Mouse (Mus musculus): ENCODE results near the gene Ube2r2.

The Ube2r2 gene

DNA sequence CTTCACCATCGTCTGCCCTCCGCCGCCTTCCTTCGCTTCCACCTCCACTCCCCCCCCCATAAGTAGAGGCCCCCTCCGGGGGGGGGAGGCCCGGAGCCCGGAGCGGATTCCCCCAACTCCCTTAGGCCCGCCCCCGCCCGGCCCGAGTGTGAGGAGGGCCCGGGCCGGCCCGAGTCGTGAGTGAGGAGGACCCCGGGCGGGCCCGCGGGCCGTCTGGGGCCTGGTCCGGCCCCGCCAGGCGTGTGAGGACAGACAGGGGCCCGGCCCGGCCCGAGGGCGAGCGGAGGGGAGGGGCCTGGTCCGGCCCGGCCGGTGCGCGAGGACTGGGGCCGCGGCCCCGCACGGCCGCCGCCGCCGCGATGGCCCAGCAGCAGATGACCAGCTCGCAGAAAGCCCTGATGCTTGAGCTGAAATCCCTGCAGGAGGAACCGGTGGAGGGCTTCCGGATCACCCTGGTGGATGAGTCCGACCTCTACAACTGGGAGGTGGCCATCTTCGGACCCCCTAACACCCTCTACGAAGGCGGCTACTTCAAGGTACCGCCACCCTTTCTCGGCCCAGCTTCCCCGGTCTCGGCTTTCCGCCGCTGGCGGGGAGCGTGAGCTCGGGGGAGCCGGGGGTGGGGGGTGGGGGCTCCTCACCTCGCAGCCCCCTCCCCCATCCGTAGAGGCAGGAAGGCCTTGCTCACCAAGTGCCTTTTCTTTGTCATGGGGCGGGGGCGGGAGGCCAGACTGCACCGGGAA lies at the start of gene Ube2r2:
Gene Ube2r2, plus strand, starts transcription at position 33 of the 743 bp plus-strand sequence.
- H3K4me1 ChIP-seq (replicated peaks; ENCODE audit: low read depth, low read length): peaks cover 54% of the 10 kb centered on the region

DNA sequence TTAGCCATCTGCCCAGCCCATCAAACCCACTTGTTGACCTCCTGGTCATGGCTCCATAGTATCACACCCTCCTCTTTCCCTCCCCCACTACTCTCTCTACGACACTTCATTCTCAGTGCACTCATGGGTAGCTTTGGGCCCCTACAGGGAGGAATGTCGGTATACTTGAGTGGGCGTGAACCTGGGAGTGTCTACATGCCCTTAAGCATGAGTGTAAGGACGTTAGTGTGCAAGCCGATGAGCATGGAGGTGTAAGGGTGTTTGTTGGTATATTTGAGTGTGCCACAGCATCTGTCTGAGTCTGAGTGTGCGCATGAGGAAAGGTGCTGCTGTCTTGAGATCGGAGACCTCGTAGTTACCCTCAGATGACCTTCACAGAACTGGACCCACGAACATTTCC lies 48.6 kb upstream of the Ube2r2 start:
- Histone ChIP-seq H3K9me3 (ENCODE audit: low read length) (no peaks in the 10 kb centered on the region), H3K36me3 (ENCODE audit: insufficient read depth, low read length) (no peaks in the 10 kb centered on the region), H3K4me1 (replicated peaks; ENCODE audit: low read depth, low read length) (peaks cover 74% of the 10 kb centered on the region), H3K27me3 (ENCODE audit: insufficient read depth, low read length) (peaks cover 22% of the 10 kb centered on the region), H3K4me3 (replicated peaks; ENCODE audit: low read length) (no peak overlapping the region)
- TF ChIP-seq NANOG (IDR thresholded peaks at IDR 0.05; ENCODE audit: borderline replicate concordance, low read length) (no peak), POU5F1 (IDR thresholded peaks at IDR 0.05; ENCODE audit: borderline replicate concordance, low read length) (no peak), CTCF (conservative IDR thresholded peaks at IDR 0.05; ENCODE audit: low read length) (no peak)

More for the DNA sequence above, at the start of gene Ube2r2:
- H3K27me3 ChIP-seq (ENCODE audit: insufficient read depth, low read length): no peaks in the 10 kb centered on the region
- H3K36me3 ChIP-seq (ENCODE audit: insufficient read depth, low read length): peaks cover 20% of the 10 kb centered on the region
- no peaks in the 10 kb centered on the region for H3K9me3 ChIP-seq (ENCODE audit: low read length)
- H3K4me3 ChIP-seq (replicated peaks; ENCODE audit: low read length): peak within 1 kb of the TSS; percentile 90
- TF ChIP-seq CTCF (conservative IDR thresholded peaks at IDR 0.05; ENCODE audit: low read length) (no peak), POU5F1 (IDR thresholded peaks at IDR 0.05; ENCODE audit: borderline replicate concordance, low read length) (no peak), NANOG (IDR thresholded peaks at IDR 0.05; ENCODE audit: borderline replicate concordance, low read length) (no peak)

DNA sequence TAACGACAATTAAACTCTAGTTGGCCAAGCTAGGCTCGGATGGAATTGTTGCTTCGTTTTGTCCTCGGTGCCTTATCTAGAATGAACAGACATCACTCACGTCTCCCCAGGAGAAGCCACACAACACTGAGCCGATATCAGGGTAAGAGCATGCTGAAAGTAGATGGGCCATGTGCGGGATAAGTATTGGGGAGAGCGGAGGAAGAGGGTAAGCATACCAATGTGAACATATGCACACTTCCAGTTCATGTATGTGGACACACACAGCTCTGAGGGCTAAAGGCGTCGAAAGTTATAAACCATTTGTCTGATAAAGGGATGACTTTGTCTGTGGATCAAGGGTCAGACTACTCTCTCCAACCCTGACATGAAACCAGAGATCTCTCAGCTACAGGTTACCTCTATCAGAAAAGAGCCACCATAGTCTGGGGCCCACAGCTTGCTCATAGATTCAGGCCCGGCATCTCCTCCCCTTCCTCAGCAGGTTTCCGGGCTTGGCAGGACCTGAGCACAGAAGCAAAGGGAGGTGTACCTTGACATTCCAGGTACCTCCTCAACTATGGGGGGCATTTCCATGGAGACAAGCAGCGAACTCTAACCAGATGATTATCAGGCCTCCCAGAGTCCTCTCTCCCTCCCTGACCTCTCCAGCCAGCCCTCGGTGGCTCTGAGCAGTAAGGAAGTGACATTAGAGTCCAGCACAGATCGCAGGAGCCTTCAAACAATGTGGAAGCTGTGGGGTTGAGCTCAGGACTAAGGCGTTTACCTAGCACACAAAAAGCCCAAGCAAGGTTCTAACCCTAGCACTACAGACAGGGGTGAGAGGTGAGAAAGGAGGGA lies 47.9 kb upstream of the Ube2r2 start:
- H3K27me3 ChIP-seq (ENCODE audit: insufficient read depth, low read length): peaks cover 25% of the 10 kb centered on the region
- H3K9me3 ChIP-seq (ENCODE audit: low read length): no peaks in the 10 kb centered on the region
- no peaks in the 10 kb centered on the region for H3K36me3 ChIP-seq (ENCODE audit: insufficient read depth, low read length)
- H3K4me3 ChIP-seq (replicated peaks; ENCODE audit: low read length): no peak overlapping the region
- TF ChIP-seq NANOG (IDR thresholded peaks at IDR 0.05; ENCODE audit: borderline replicate concordance, low read length) (no peak), CTCF (conservative IDR thresholded peaks at IDR 0.05; ENCODE audit: low read length) (no peak), POU5F1 (IDR thresholded peaks at IDR 0.05; ENCODE audit: borderline replicate concordance, low read length) (no peak)
- peaks cover 80% of the 10 kb centered on the region for H3K4me1 ChIP-seq (replicated peaks; ENCODE audit: low read depth, low read length)

DNA sequence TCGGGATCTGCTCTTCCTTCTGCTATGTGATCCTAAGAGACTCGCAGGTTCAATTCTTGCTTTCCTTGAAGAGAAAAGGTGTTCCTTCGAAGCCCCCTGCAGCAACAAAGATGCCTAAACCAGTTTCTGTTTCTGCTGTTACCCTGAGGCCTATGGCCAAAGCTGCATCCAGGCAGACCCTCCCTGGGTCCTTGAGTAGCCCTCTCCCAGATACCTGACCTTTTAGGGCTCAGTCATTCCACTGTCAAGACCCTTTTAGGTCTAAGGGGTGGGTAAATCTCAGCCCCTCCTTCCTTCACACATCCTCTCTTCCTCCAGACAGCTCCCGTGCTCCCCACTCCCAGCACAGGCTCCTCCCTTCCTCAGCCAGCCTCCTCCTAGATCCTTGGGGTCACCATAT lies 46.4 kb upstream of the Ube2r2 start:
- peaks cover 79% of the 10 kb centered on the region for H3K4me1 ChIP-seq (replicated peaks; ENCODE audit: low read depth, low read length)
- H3K9me3 ChIP-seq (ENCODE audit: low read length): no peaks in the 10 kb centered on the region
- peaks cover 18% of the 10 kb centered on the region for H3K27me3 ChIP-seq (ENCODE audit: insufficient read depth, low read length)
- H3K36me3 ChIP-seq (ENCODE audit: insufficient read depth, low read length): peaks cover 12% of the 10 kb centered on the region
- 0 out of 2 replicates have a peak overlapping the region, but pooled peaks have one; percentile 13 for H3K4me3 ChIP-seq (replicated peaks; ENCODE audit: low read length)
- TF ChIP-seq CTCF (conservative IDR thresholded peaks at IDR 0.05; ENCODE audit: low read length): no peak
- TF ChIP-seq NANOG (IDR thresholded peaks at IDR 0.05; ENCODE audit: borderline replicate concordance, low read length): no peak
- no peak for TF ChIP-seq POU5F1 (IDR thresholded peaks at IDR 0.05; ENCODE audit: borderline replicate concordance, low read length)

DNA sequence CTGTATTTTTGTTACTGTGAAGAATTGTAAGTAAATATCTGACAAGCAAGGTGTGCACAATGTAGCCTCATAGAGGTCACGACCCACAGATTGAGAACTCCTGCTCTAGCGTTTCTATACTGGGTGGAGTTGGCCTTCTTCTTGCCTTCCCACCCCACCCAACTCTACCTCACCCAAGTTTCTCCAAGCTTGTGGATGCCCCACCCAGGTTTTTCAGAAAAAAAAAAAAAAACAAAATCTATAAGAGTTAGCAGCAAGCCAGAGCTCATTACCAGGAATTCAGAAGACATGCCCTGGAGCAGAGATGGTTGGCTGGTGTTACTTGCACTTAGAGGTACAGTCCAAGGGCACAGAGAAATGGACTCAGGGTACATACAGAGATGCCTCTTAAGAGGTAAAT lies 45.8 kb upstream of the Ube2r2 start:
- Histone ChIP-seq H3K4me3 (replicated peaks; ENCODE audit: low read length) (peak overlapping the region; percentile 13; the same call in 1 of the 2 replicates), H3K36me3 (ENCODE audit: insufficient read depth, low read length) (peaks cover 16% of the 10 kb centered on the region), H3K27me3 (ENCODE audit: insufficient read depth, low read length) (peaks cover 18% of the 10 kb centered on the region), H3K4me1 (replicated peaks; ENCODE audit: low read depth, low read length) (peaks cover 84% of the 10 kb centered on the region), H3K9me3 (ENCODE audit: low read length) (no peaks in the 10 kb centered on the region)
- TF ChIP-seq CTCF (conservative IDR thresholded peaks at IDR 0.05; ENCODE audit: low read length): no peak
- TF ChIP-seq NANOG (IDR thresholded peaks at IDR 0.05; ENCODE audit: borderline replicate concordance, low read length): no peak
- TF ChIP-seq POU5F1 (IDR thresholded peaks at IDR 0.05; ENCODE audit: borderline replicate concordance, low read length): no peak

DNA sequence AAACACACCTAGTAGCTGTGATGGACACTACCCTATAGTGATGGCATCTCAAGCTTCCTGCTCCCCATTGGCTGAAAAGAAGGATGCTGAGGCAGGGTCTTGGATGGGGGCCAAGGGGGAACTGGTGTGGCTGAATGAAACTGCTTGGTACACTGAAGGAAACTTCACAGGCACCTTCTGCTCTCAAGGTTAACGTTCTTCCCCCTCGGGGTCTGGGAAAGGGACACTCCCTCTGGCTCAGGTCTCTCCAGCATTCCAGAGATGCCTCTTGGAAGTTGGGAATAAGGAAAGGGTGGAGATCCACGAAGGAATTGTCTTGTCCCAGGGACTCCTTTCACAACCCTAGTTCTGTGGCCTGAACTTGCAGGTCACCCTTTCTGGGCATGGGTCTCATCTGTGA lies 44.2 kb upstream of the Ube2r2 start:
- Histone ChIP-seq H3K27me3 (ENCODE audit: insufficient read depth, low read length) (peaks cover 35% of the 10 kb centered on the region), H3K4me3 (replicated peaks; ENCODE audit: low read length) (0 out of 2 replicates have a peak overlapping the region, but pooled peaks have one; percentile 10), H3K4me1 (replicated peaks; ENCODE audit: low read depth, low read length) (peaks cover 97% of the 10 kb centered on the region), H3K9me3 (ENCODE audit: low read length) (no peaks in the 10 kb centered on the region), H3K36me3 (ENCODE audit: insufficient read depth, low read length) (peaks cover 32% of the 10 kb centered on the region)
- no peak for TF ChIP-seq NANOG (IDR thresholded peaks at IDR 0.05; ENCODE audit: borderline replicate concordance, low read length)

DNA sequence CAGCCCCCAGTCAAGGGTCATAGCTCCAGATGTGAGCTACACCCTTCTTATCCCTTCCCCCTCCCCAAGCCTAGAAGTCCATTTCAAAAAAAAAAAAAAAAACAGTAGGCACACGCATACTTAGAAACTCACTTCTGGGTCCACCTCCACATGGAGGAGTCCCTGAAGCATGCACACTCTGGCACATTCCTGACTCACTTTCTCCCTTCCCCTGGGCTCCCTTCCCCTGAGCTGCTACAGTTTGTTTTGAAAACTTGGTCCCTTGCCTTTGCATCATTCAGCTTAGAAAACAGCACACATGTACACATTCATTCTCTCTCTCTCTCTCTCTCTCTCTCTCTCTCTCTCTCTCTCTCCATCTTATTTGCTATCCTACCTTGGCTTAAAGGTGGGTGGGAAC lies 42.6 kb upstream of the Ube2r2 start:
- no peak overlapping the region for H3K4me3 ChIP-seq (replicated peaks; ENCODE audit: low read length)
- peaks cover 97% of the 10 kb centered on the region for H3K4me1 ChIP-seq (replicated peaks; ENCODE audit: low read depth, low read length)
- TF ChIP-seq CTCF (conservative IDR thresholded peaks at IDR 0.05; ENCODE audit: low read length) (no peak), NANOG (IDR thresholded peaks at IDR 0.05; ENCODE audit: borderline replicate concordance, low read length) (no peak), POU5F1 (IDR thresholded peaks at IDR 0.05; ENCODE audit: borderline replicate concordance, low read length) (no peak)
- H3K9me3 ChIP-seq (ENCODE audit: low read length): no peaks in the 10 kb centered on the region
- peaks cover 32% of the 10 kb centered on the region for H3K36me3 ChIP-seq (ENCODE audit: insufficient read depth, low read length)
- peaks cover 46% of the 10 kb centered on the region for H3K27me3 ChIP-seq (ENCODE audit: insufficient read depth, low read length)

DNA sequence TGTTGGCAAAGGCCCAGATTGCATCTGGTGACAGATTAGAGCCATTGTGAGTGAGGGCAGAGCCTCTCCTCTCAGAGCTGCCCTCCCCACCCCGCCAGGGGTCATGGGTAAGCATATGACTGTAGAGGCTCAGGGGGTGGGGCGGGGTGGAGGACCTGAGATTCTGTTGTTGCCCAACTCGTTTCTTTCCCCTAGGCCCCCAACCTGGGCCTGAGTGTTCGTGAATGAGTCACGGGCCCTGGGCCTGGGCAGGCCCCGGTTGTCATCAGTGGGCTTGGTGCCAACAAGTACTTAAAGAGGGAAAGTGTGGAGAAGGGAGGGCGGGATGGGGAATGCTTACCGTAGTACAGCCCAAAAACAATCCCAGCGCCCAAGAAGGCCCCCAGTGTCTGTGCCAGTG lies 41.2 kb upstream of the Ube2r2 start:
- Histone ChIP-seq H3K36me3 (ENCODE audit: insufficient read depth, low read length) (peaks cover 32% of the 10 kb centered on the region), H3K4me3 (replicated peaks; ENCODE audit: low read length) (peak overlapping the region; percentile 30), H3K27me3 (ENCODE audit: insufficient read depth, low read length) (peaks cover 45% of the 10 kb centered on the region), H3K9me3 (ENCODE audit: low read length) (no peaks in the 10 kb centered on the region), H3K4me1 (replicated peaks; ENCODE audit: low read depth, low read length) (peaks cover 93% of the 10 kb centered on the region)
- no peak for TF ChIP-seq NANOG (IDR thresholded peaks at IDR 0.05; ENCODE audit: borderline replicate concordance, low read length)
- no peak for TF ChIP-seq POU5F1 (IDR thresholded peaks at IDR 0.05; ENCODE audit: borderline replicate concordance, low read length)
- TF ChIP-seq CTCF (conservative IDR thresholded peaks at IDR 0.05; ENCODE audit: low read length): no peak
